Comparison of ENCODE assay signal across 12 mouse cellular contexts in genomic region chr6:30276882-30277281, GRCm38 (mm10).
"Had no signal": no experiment of that assay in that cellular context is flagged by ENCODE, and none has a peak within 500 bp of the region (broad histone marks: within the 10 kb centered on the region; RNA-seq: fewer than 3 reads in every experiment).

No protein-coding gene starts in this region.

- H3K9me3 ChIP-seq: liver, embryonic 12.5 days; lung, embryonic 15.5 days; megakaryocyte, embryonic 14.5 days; midbrain, embryonic 15.5 days; neural tube, embryonic 12.5 days had no signal

- DNase-seq: kidney, adult 18-20 months; spleen, adult 18-20 months; thymus, postnatal 4 days had no signal

- H3K27me3 ChIP-seq: liver, embryonic 12.5 days; lung, embryonic 15.5 days; megakaryocyte, embryonic 14.5 days; midbrain, embryonic 15.5 days; neural tube, embryonic 12.5 days had no signal

- H3K4me2 ChIP-seq: liver, embryonic 12.5 days; lung, embryonic 15.5 days; midbrain, embryonic 11.5 days; midbrain, embryonic 15.5 days; neural tube, embryonic 12.5 days had no signal

- H3K4me1 ChIP-seq: lung, embryonic 15.5 days had no signal

- H3K9ac ChIP-seq: liver, embryonic 12.5 days; liver, postnatal 0 days; lung, embryonic 15.5 days; midbrain, embryonic 15.5 days; neural tube, embryonic 12.5 days had no signal

- H3K4me3 ChIP-seq: left cerebral cortex, adult 2 months; liver, embryonic 12.5 days; lung, embryonic 15.5 days; megakaryocyte, embryonic 14.5 days; midbrain, embryonic 15.5 days; neural tube, embryonic 12.5 days had no signal

- ATAC-seq: liver, embryonic 12.5 days; liver, postnatal 0 days; midbrain, embryonic 15.5 days had no signal

- H3K27ac ChIP-seq: left cerebral cortex, adult 2 months; lung, embryonic 15.5 days; macrophage; midbrain, embryonic 15.5 days; neural tube, embryonic 12.5 days had no signal
